Mouse (Mus musculus) ES-Bruce4 (cell line): ENCODE measurements around the gene Msantd3. TPM values are rescaled to one million over a fixed set of nuclear protein-coding genes. Genes with fewer than 3 reads are reported as not detected.

Source experiments
- H3K27ac ChIP-seq: 2 replicates; pipeline ENCODE4 v1.5.1; 2012; ENCODE audit warnings: low read length, inconsistent platforms; ENCODE audit not compliant: insufficient read depth
- H3K27me3 ChIP-seq: 2 replicates; pipeline ENCODE4 v1.6.1; 2012; ENCODE audit warnings: mild to moderate bottlenecking, low read length, inconsistent platforms; ENCODE audit not compliant: control insufficient read depth, poor library complexity, insufficient read depth, severe bottlenecking
- H3K36me3 ChIP-seq: 2 replicates; pipeline ENCODE4 v1.6.1; 2012; ENCODE audit warnings: inconsistent platforms, mild to moderate bottlenecking, low read length, moderate library complexity; ENCODE audit not compliant: control insufficient read depth, poor library complexity, insufficient read depth, severe bottlenecking
- H3K4me1 ChIP-seq: one replicate; pipeline ENCODE4 v1.8.1; 2011; ENCODE audit warnings: low read length; ENCODE audit not compliant: control insufficient read depth, insufficient read depth
- H3K4me3 ChIP-seq: 2 replicates; pipeline ENCODE4 v1.5.1; 2011; ENCODE audit warnings: low read depth, mild to moderate bottlenecking, low read length
- H3K9ac ChIP-seq: 2 replicates; pipeline ENCODE4 v1.6.1; 2012; ENCODE audit warnings: low read depth, mild to moderate bottlenecking, inconsistent platforms; ENCODE audit not compliant: poor library complexity, severe bottlenecking
- H3K9me3 ChIP-seq: replicated peaks from 2 replicates; pipeline ENCODE4 v1.6.1; 2012; ENCODE audit warnings: mild to moderate bottlenecking, low read length, inconsistent platforms; ENCODE audit not compliant: control insufficient read depth, poor library complexity, insufficient read depth, severe bottlenecking
- CTCF ChIP-seq: IDR thresholded peaks from one replicate; pipeline ENCODE4 v1.8.1; 2011; ENCODE audit warnings: low read depth, low read length
- EP300 ChIP-seq: IDR thresholded peaks from 2 replicates; pipeline ENCODE4 v1.6.1; 2011; ENCODE audit warnings: low read depth, low read length; ENCODE audit not compliant: insufficient read depth
- POLR2A ChIP-seq: IDR thresholded peaks from one replicate; pipeline ENCODE4 v1.8.1; 2011; ENCODE audit warnings: low read length; ENCODE audit not compliant: insufficient read depth
- polyA plus RNA-seq: library from polyadenylated mRNA; stranded (reverse); fragments of >200 nt; gene quantifications from 2 replicates; pipeline ENCODE4 v1.2.4, GENCODE M21; 2011; ENCODE audit warnings: low read depth; ENCODE audit not compliant: missing spikeins, insufficient read depth, insufficient read length

Msantd3 gene
- polyA plus RNA-seq, 1 experiment: 34.9 TPM

DNA sequence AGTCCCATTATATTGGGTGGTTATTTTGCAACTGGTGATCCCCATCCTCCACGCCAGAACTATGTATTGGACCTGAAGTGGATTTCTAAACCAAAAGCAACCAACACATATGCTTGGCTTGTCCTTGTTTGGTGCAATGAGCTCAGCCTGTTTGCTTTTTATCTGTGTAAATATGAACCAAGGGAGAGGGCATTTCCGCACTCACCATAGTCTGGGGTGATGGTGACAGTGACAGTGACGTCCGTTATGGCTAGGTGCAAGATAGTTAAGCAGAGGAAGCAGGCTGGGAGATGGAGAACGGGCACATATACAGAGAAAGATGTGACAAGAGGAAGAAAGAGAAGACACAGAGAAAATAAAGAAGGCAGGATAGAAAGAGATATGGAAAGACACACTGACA is 3.5 kb upstream of the Msantd3 start:
- TF ChIP-seq EP300: no peak
- no peak for TF ChIP-seq CTCF
- no peak for TF ChIP-seq POLR2A
- Histone ChIP-seq H3K9ac (no peak overlapping the region), H3K36me3 (no peaks in the 10 kb centered on the region), H3K27me3 (no peaks in the 10 kb centered on the region), H3K9me3 (no peaks in the 10 kb centered on the region), H3K4me3 (no peak overlapping the region), H3K27ac (no peak overlapping the region), H3K4me1 (peaks cover 5% of the 10 kb centered on the region)

DNA sequence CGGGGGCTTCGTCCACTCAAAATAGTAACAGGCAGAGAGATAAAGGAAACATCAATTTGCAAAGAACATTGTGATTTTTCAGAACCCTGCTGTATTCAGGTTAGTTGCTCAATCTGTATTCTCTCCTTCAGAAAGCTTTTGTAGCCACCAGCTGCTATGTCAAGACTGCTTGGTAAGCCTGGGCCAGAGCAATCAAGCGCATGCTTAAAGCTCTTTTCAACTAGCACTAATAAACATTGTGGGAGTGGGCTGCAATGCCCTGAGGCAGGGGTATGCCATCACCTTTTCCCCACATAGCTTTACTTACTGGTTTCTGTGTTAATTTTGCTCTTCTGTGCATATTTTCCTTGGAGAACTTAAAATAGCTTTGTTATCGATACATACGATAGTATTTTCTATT is 2.7 kb upstream of the Msantd3 start:
- Histone ChIP-seq H3K9ac (no peak overlapping the region), H3K36me3 (no peaks in the 10 kb centered on the region), H3K9me3 (no peaks in the 10 kb centered on the region), H3K4me3 (no peak overlapping the region), H3K27ac (no peak overlapping the region), H3K27me3 (no peaks in the 10 kb centered on the region), H3K4me1 (peaks cover 5% of the 10 kb centered on the region)
- no peak for TF ChIP-seq EP300

DNA sequence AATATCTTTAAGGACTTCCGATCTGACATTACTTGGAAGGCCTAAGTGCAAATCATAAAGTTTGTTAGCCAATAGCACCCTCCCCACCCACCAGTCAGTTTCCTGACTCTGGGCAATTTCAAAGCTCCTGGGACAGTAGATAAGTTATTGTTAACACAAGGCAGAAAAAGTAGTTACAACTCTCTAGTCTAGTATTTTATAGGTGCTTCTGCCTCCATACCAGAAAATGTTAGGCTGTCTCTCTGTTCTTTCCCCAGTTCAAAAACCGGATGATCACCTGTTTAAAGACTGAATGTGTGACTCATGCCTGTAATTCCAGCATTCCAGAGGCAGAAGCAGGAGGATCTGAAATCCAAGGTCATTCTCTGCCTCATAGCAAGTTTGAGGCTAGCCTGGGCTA is 1.2 kb upstream of the Msantd3 start:
- H3K9me3 ChIP-seq: no peaks in the 10 kb centered on the region
- H3K4me3 ChIP-seq: no peak overlapping the region
- H3K36me3 ChIP-seq: no peaks in the 10 kb centered on the region
- no peaks in the 10 kb centered on the region for H3K27me3 ChIP-seq
- peaks cover 9% of the 10 kb centered on the region for H3K4me1 ChIP-seq
- no peak overlapping the region for H3K27ac ChIP-seq
- H3K9ac ChIP-seq: no peak overlapping the region
- TF ChIP-seq POLR2A (no peak), CTCF (no peak), EP300 (no peak)

DNA sequence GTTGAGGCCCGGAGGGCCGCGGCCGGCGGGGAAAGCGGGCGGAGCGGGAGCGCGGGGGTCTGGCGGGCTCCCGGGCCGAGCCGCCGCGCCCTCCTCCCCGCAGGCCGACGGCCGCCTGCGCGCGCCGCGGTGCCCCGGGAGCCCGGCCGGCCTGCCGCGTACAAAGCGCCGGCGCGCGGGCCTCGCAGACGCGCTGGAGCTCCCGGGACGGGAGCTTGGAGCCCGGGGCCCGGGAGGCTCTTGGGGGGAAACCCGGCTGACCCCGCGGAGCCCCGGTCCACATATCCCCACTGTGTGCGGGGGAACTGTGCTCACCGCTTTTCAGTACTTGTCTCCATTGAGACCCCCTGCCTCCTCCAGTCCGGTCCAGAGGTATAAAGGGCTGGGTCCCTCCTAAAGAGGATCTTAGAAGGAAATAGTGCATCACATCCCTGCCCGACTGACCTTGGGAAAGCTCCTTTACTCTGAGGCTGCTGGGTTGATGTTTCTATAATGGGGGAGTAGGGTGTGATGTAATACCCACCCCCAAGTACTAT is 909 bp downstream of the Msantd3 start:
- H3K27me3 ChIP-seq: no peaks in the 10 kb centered on the region
- TF ChIP-seq POLR2A (no peak), CTCF (no peak), EP300 (no peak)
- H3K4me1 ChIP-seq: peaks cover 9% of the 10 kb centered on the region
- no peaks in the 10 kb centered on the region for H3K9me3 ChIP-seq
- no peaks in the 10 kb centered on the region for H3K36me3 ChIP-seq
- H3K4me3 ChIP-seq: peak overlapping the region; percentile 87
- H3K27ac ChIP-seq: peak overlapping the region; percentile 43
- peak overlapping the region; percentile 100 for H3K9ac ChIP-seq

DNA sequence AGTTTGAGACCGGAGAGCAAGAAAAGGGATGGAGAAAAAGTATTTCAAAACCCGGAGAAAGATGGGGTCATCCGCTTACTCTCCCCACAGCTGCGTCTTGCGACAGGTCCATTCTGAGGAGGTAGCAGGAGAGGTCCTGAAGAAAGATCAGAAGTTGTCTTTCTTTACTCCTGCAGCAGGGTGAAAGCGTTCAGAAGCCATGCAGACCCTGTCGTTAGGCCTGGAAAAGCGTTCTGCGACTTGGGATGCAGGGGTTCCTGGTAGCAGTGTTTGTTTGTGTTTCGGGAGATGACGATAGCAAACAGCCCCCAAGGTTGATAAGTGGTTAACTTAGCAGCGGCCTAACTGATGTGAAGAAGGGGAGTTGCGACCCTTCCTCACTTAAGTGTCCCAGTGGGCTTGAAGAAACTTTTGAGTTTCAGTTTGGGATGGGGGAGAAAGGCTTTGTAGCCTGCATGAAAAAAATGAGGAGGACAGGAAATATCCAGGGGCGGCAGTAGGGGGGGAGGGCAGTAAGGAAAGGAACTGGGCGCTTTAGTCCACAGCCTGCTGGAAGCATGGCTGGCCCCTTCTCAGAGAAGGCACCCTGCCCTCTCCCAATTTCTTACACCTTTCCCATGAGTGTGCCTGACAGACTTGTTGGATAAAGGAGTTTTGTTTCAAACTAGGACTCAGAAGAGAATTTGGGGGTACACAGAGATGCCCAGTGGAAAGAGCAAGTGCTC is 2.0 kb downstream of the Msantd3 start:
- Histone ChIP-seq H3K9me3 (no peaks in the 10 kb centered on the region), H3K27me3 (no peaks in the 10 kb centered on the region)

DNA sequence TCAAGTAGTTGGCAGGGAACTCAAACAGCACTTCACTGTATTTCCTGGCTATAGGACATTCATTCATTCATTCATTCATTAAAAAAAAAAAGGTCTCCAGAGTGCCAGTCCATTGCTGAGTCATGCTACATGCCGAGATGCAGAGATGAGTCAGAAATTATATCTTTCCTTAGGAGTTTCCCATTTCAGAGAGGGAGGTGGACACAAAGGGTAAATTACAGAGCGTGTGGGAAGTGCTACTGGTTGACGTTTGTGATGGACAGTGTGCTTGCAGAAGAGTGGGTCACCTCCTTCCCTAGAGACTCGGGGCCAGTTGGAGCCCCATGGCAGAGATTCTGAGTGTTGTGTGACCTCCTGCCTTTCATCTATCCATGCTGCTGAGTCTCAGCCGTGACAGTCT is 2.6 kb downstream of the Msantd3 start:
- 0 out of 2 replicates have a peak overlapping the region, but pooled peaks have one; percentile 100 for H3K9ac ChIP-seq
- no peak for TF ChIP-seq CTCF
- TF ChIP-seq POLR2A: no peak
- TF ChIP-seq EP300: no peak
- H3K4me3 ChIP-seq: no peak overlapping the region
- peaks cover 16% of the 10 kb centered on the region for H3K4me1 ChIP-seq
- no peaks in the 10 kb centered on the region for H3K27me3 ChIP-seq
- no peaks in the 10 kb centered on the region for H3K36me3 ChIP-seq
- H3K9me3 ChIP-seq: no peaks in the 10 kb centered on the region
- H3K27ac ChIP-seq: no peak overlapping the region

More for the DNA sequence above, 2.0 kb downstream of the Msantd3 start:
- TF ChIP-seq CTCF: no peak
- H3K27ac ChIP-seq: no peak overlapping the region; the same call in 1 of the 2 replicates
- peak overlapping the region; percentile 100 for H3K9ac ChIP-seq
- H3K4me1 ChIP-seq: peaks cover 11% of the 10 kb centered on the region
- H3K4me3 ChIP-seq: peak overlapping the region; percentile 63
- no peaks in the 10 kb centered on the region for H3K36me3 ChIP-seq
